Mouse (Mus musculus): Measurements from ENCODE around the gene Itprip.
A peak's percentile ranks its signal among the peaks of the same experiment; 100 is the strongest.

Itprip gene

GRCm38 (mm10) chr19:47887417-47887816 is 31.7 kb downstream of the Itprip start:
- ATAC-seq (ENCODE audit: insufficient number of reproducible peaks, low FRiP score, low TSS enrichment), result no peak

- no peak for ATAC-seq (ENCODE audit: insufficient number of reproducible peaks, low FRiP score, low TSS enrichment)
These were observed 32.5 kb downstream of the Itprip start for GRCm38 (mm10) chr19:47886617-47887016.

- ATAC-seq (ENCODE audit: insufficient number of reproducible peaks, low FRiP score, low TSS enrichment), result no peak
These were observed 33.2 kb downstream of the Itprip start for GRCm38 (mm10) chr19:47885886-47886285.

- no peak for ATAC-seq (ENCODE audit: insufficient number of reproducible peaks, low FRiP score, low TSS enrichment)
These were observed 33.8 kb downstream of the Itprip start for GRCm38 (mm10) chr19:47885191-47885743.

- ATAC-seq (ENCODE audit: insufficient number of reproducible peaks, low FRiP score, low TSS enrichment), result no peak
These were observed 34.6 kb downstream of the Itprip start for GRCm38 (mm10) chr19:47884296-47885085.

GRCm38 (mm10) chr19:47882882-47883254 is 36.2 kb downstream of the Itprip start:
- ATAC-seq (ENCODE audit: insufficient number of reproducible peaks, low FRiP score, low TSS enrichment), result no peak

- peak; percentile 66 for ATAC-seq (ENCODE audit: insufficient number of reproducible peaks, low FRiP score, low TSS enrichment)
These were observed 36.8 kb downstream of the Itprip start for GRCm38 (mm10) chr19:47882151-47882881.

GRCm38 (mm10) chr19:47881538-47881937 is 37.6 kb downstream of the Itprip start:
- ATAC-seq (ENCODE audit: insufficient number of reproducible peaks, low FRiP score, low TSS enrichment), result no peak

- ATAC-seq (ENCODE audit: insufficient number of reproducible peaks, low FRiP score, low TSS enrichment), result no peak
These were observed 42.8 kb downstream of the Itprip start for GRCm38 (mm10) chr19:47876252-47876651.

GRCm38 (mm10) chr19:47871515-47871914 is 47.6 kb downstream of the Itprip start:
- ATAC-seq (ENCODE audit: insufficient number of reproducible peaks, low FRiP score, low TSS enrichment), result no peak

GRCm38 (mm10) chr19:47870102-47870666 is 48.9 kb downstream of the Itprip start:
- no peak for ATAC-seq (ENCODE audit: insufficient number of reproducible peaks, low FRiP score, low TSS enrichment)

- no peak for ATAC-seq (ENCODE audit: insufficient number of reproducible peaks, low FRiP score, low TSS enrichment)
These were observed 49.6 kb downstream of the Itprip start for GRCm38 (mm10) chr19:47869516-47869915.

GRCm38 (mm10) chr19:47868951-47869350 is 50.1 kb downstream of the Itprip start:
- ATAC-seq (ENCODE audit: insufficient number of reproducible peaks, low FRiP score, low TSS enrichment), result no peak

GRCm38 (mm10) chr19:47867628-47868175 is 51.4 kb downstream of the Itprip start:
- no peak for ATAC-seq (ENCODE audit: insufficient number of reproducible peaks, low FRiP score, low TSS enrichment)

GRCm38 (mm10) chr19:47865353-47865947 is 53.6 kb downstream of the Itprip start, which contains the start of gene Gsto2:
Gene Gsto2 (plus strand): TSS chr19:47865534.
- ATAC-seq (ENCODE audit: insufficient number of reproducible peaks, low FRiP score, low TSS enrichment), result peak; percentile 100

- ATAC-seq (ENCODE audit: insufficient number of reproducible peaks, low FRiP score, low TSS enrichment), result no peak
These were observed 54.4 kb downstream of the Itprip start for GRCm38 (mm10) chr19:47864721-47865120.

GRCm38 (mm10) chr19:47864051-47864450 is 55.0 kb downstream of the Itprip start:
- ATAC-seq (ENCODE audit: insufficient number of reproducible peaks, low FRiP score, low TSS enrichment), result no peak

- no peak for ATAC-seq (ENCODE audit: insufficient number of reproducible peaks, low FRiP score, low TSS enrichment)
These were observed 56.5 kb downstream of the Itprip start for GRCm38 (mm10) chr19:47862581-47862980.

- no peak for ATAC-seq (ENCODE audit: insufficient number of reproducible peaks, low FRiP score, low TSS enrichment)
These were observed 59.9 kb downstream of the Itprip start for GRCm38 (mm10) chr19:47859180-47859579.

Measured in cerebellum, adult (tissue).